Mouse (Mus musculus): ENCODE results near the gene Wdr73.
A peak's percentile ranks its signal among the peaks of the same experiment; 100 is the strongest.

The Wdr73 gene

DNA sequence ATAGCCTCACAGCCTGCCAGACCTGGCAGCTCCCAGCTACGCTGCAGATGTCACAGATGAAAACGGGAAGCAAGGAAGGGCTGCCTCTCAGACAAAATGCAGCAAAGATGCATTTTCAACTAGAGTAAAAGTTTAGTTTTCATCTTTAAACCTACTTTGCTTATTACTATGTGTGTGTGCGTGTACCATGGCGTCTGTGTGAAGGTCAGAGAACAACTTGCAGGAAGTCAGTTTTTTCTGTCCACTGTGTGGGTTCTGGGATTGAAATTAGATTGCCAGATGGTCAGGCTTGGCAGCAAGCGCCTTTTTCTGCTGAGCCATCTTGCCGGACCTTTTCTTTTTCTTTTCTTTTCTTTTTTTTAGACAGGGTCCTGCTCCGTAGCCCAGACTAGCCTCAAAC is 6.9 kb downstream of the Wdr73 start:
- no peak for DNase-seq

DNA sequence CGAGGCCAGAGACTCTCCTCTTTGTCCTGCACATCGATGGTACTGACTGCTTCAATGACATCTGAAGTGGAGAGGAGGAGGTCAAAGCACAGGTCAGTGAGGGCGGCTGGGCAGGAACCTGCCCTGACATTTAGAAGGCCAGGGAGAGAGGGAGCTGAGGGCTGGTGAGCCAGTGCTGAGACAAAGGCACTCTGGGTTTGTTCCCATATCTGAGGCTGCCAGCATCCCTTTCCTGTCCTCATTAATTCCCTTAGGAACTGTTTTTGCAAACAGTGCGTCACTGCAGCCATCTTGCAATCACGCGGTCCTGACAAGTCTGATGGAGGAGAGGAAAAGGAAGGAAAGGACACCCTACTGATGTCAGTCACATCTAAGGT is 7.3 kb downstream of the Wdr73 start:
- no peak for DNase-seq

- DNase-seq: no peak
These were observed 7.8 kb downstream of the Wdr73 start for GRCm38 (mm10) chr7:80893086-80893752.

GRCm38 (mm10) chr7:80889841-80890241 is 11.2 kb downstream of the Wdr73 start:
- DNase-seq: no peak

DNA sequence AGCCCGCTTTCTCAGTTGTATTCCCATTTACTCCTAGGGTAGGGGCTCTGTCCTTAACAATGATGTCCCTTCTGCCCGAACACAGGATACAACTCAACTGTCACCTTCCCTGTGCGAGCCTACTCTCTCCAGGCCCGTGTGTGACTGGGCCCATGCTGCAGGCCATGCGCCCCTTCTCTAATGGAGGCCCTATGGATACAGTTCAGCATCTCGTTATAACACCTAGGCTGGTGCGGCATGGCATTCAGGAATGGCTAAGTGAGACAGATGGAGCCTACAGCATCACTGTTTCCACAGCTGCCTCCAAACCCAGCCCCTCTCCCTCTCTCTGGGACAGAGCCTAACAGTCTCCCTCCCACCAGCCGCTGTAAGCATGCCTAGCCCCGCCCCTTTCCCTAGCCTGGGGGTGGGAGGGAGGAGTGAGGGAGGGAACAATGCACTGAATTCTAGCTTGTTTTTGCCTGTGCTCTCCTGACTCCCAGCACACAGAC is 12.0 kb downstream of the Wdr73 start:
- DNase-seq: peak; percentile 85

DNA sequence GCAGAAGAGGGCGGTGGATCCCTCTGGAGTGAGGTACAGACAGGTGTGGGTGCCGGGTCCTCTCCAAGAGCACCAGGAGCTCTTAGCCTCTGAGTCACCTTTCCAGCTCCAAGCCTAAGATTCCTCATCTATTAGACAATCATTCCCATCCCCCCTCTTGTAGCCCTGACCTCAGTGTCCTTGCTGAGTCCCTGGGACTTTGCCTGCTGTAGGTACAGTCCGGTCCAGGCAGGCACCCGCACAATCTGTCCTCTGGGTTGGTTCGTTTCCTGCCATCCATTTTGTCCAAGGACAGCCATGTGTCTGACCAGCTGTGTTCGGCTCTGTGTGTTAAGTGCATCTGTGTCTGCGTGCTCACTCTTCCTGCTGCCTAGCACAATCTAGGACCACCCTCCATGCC is 12.5 kb downstream of the Wdr73 start:
- DNase-seq: no peak

GRCm38 (mm10) chr7:80885666-80886065 is 15.4 kb downstream of the Wdr73 start:
- no peak for DNase-seq

DNA sequence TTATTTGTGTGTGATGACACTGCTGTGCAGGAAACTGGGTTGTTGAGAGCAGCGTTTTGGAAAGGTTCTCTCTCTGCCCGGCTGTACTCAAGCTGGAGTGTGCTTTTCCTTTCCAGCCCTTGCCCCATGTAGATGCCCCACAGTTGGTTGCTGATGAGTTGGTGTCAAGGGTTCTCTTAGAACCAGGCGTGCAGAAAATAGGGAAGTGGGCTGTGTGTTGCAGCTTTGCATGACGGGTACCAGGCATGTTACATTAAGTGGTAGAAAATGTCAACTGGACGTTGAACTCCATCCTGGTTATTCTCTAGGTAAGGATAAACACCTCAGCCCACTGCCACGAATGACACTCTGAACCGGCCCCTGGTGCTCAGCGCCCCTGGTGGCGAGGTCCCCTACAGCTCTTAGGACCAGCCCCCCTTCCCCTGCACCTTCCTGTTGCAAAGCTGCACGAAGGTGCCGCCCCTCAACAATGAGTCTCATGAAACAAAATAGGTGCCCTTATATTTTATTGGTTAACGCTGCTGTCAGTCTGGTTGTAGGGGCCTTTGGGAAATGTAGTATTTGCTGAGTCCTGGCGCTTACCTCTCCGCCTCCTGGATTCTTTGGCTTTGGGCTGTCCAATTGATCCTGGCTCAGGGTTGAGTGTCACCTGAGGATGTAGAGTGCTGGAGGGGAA is 18.1 kb downstream of the Wdr73 start:
- peak; percentile 73 for DNase-seq

DNA sequence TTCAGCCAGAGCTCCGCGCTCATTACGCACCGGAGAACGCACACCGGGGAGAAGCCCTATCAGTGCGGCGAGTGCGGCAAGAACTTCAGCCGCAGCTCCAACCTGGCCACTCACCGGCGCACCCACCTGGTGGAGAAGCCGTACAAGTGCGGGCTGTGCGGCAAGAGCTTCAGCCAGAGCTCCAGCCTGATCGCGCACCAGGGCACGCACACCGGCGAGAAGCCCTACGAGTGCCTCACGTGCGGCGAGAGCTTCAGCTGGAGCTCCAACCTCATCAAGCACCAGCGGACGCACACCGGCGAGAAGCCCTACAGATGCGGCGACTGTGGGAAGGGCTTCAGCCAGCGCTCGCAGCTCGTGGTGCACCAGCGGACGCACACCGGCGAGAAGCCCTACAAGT is 25.3 kb downstream of the Wdr73 start:
- DNase-seq: no peak

DNA sequence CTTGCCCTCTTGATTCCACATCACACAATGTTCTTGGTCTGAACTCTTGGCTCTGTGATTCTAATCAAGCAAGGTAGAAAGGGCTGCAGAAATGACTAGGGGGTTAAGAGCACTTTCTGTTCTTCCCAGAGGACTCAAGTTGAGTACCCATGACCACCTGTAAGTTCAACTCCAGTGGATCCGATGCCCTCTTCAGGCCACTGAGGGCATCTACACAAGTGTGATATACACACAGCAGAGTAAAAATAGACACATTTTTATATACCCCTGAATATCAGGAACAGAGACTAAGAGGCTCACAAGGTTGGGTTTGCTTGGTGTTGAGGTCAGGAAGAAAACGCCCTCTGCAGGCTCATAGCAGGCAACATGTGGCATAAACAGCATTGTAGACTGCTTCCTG is 27.4 kb downstream of the Wdr73 start:
- no peak for DNase-seq

GRCm38 (mm10) chr7:80873038-80873437 is 28.0 kb downstream of the Wdr73 start:
- DNase-seq: no peak

GRCm38 (mm10) chr7:80868686-80869085 is 32.4 kb downstream of the Wdr73 start:
- no peak for DNase-seq

- no peak for DNase-seq
These were observed 34.4 kb downstream of the Wdr73 start for GRCm38 (mm10) chr7:80866514-80867147.

GRCm38 (mm10) chr7:80865521-80865920 is 35.5 kb downstream of the Wdr73 start:
- DNase-seq: no peak

- DNase-seq: no peak
These were observed 36.2 kb downstream of the Wdr73 start for GRCm38 (mm10) chr7:80864831-80865230.

GRCm38 (mm10) chr7:80864151-80864550 is 36.9 kb downstream of the Wdr73 start:
- DNase-seq: no peak

GRCm38 (mm10) chr7:80863520-80863919 is 37.5 kb downstream of the Wdr73 start:
- no peak for DNase-seq

DNA sequence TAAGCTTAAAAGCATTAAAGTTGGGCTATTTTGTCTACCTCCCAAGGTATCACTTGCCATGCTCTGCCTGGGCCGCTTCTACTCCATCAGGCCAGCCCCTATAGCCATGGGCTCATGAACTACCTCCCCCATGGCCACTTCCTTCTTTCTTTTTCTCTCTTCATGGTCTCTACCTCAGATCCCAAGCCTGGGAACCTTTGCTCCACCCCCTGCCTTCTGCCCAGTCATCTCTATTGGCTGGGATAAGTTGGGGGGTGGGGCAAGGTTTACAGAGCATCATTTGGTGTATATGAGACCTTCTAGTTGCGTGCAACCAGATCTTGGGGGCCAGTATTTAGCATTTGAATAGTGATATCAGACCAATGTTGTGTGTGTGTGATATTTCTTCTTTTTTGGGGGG is 38.6 kb downstream of the Wdr73 start:
- DNase-seq: no peak

DNA sequence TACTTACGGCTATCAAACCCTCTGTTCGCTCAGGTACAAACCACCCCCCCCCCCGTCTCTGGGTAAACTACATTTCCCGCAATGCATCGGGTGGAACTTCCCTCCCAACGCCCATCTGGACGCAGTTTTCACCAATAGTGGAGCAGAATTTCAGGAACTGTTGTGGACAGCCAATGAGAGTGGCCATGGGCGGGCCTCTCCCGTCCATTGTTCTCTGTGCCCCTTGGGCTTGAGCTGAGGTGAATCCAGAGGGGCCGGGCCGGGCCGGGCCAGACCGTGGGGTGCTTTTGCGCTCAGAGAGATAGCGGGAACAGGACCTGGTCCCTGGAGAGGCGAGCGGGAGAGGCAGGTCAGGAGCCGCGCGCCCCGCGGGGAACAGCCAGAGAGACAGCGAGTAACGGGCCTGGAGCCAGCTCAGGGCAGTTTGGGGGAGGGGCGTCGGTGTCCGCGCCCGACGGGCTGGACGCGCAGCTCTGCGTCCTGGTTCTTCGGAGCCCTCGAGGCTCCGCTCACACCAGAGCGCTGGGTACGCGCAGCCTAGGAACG is 40.3 kb downstream of the Wdr73 start, which contains the start of gene Zscan2:
Gene Zscan2 (plus strand): TSS at position 192 of the 546 bp plus-strand sequence.
- DNase-seq: peak; percentile 96

DNA sequence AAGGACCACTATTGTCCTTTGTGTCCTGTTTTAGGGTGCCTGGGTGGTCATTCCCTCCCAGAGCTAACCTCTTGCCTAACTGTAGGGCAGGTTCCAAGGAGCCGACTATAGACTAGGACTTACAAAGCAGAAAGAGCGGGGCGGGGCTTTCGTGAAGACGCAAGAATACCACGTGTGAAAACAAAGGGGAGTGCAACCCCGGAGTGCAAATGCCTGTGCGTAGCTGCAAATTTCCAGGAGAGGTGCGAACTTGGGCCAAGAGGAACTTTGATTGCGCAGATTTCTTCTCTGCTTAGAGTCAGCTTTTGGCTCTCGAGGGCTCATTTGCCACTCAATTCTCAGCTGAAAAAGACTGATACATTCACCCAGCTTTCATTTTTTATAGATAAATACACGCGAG is 40.8 kb downstream of the Wdr73 start:
- peak; percentile 89 for DNase-seq

DNA sequence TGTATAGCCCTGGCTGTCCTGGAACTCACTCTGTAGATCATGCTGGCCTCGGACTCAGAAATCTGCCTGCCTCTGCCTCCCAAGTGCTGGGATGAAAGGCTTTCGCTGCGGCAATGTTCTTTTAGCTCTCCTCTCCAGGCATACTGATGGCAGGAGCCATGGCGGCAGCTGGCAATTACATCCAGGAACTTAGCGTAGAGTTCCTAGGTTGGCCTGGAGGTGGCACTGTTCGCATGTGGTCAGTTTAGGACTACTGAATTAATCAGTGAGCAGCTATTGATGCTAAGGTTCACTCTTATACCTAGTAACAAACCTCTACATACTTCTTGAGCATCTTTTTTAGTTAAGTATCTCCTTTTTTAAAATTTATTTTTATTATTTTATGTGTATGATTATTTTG is 43.9 kb downstream of the Wdr73 start:
- DNase-seq: peak; percentile 83

- no peak for DNase-seq
These were observed 45.8 kb downstream of the Wdr73 start for GRCm38 (mm10) chr7:80855316-80855715.

- DNase-seq: no peak
These were observed 47.9 kb downstream of the Wdr73 start for GRCm38 (mm10) chr7:80853218-80853617.

GRCm38 (mm10) chr7:80850520-80850919 is 50.5 kb downstream of the Wdr73 start:
- DNase-seq: no peak

Data from embryo, embryonic 11 days (tissue).